Mouse (Mus musculus): ENCODE measurements around the gene Nrp1. TPM values are rescaled to one million over a fixed set of nuclear protein-coding genes. Genes with fewer than 3 reads are reported as not detected.

The Nrp1 gene
- polyA plus RNA-seq, 1 experiment, result 6.0 TPM

GRCm38 (mm10) chr8:128427071-128427470, 68.7 kb downstream of the Nrp1 start:
- 90% methylated on average over 3 of the region's 3 CpGs for WGBS
- TF ChIP-seq POLR2A (IDR thresholded peaks at IDR 0.05; ENCODE audit: borderline replicate concordance, control insufficient read depth, low read depth, low read length) (no peak), CTCF (IDR thresholded peaks at IDR 0.05; ENCODE audit: control insufficient read depth, insufficient read depth, low read length) (no peak)
- no peak overlapping the region for H3K27ac ChIP-seq (ENCODE audit: control insufficient read depth, insufficient read depth, low read depth, low read length, poor library complexity)
- H3K4me1 ChIP-seq (ENCODE audit: control insufficient read depth, insufficient read depth, low read length), result no peaks in the 10 kb centered on the region
- no peak overlapping the region for H3K4me3 ChIP-seq (replicated peaks; ENCODE audit: control insufficient read depth, low read depth, low read length)

GRCm38 (mm10) chr8:128428971-128429370, 70.6 kb downstream of the Nrp1 start:
- WGBS, result 46% methylated on average over 1 of the region's 1 CpGs
- H3K4me1 ChIP-seq (ENCODE audit: control insufficient read depth, insufficient read depth, low read length), result peaks cover 2% of the 10 kb centered on the region; the same call in 1 of the 2 replicates

GRCm38 (mm10) chr8:128431082-128431481, 72.7 kb downstream of the Nrp1 start:
- TF ChIP-seq POLR2A (IDR thresholded peaks at IDR 0.05; ENCODE audit: borderline replicate concordance, control insufficient read depth, low read depth, low read length), result no peak
- no peak for TF ChIP-seq CTCF (IDR thresholded peaks at IDR 0.05; ENCODE audit: control insufficient read depth, insufficient read depth, low read length)
- WGBS, result 41% methylated on average over 1 of the region's 1 CpGs
- Histone ChIP-seq H3K4me3 (replicated peaks; ENCODE audit: control insufficient read depth, low read depth, low read length) (no peak overlapping the region), H3K4me1 (ENCODE audit: control insufficient read depth, insufficient read depth, low read length) (peaks cover 2% of the 10 kb centered on the region; the same call in 1 of the 2 replicates), H3K27ac (ENCODE audit: control insufficient read depth, insufficient read depth, low read depth, low read length, poor library complexity) (no peak overlapping the region)

More at GRCm38 (mm10) chr8:128428971-128429370, 70.6 kb downstream of the Nrp1 start:
- no peak for TF ChIP-seq CTCF (IDR thresholded peaks at IDR 0.05; ENCODE audit: control insufficient read depth, insufficient read depth, low read length)
- no peak for TF ChIP-seq POLR2A (IDR thresholded peaks at IDR 0.05; ENCODE audit: borderline replicate concordance, control insufficient read depth, low read depth, low read length)
- Histone ChIP-seq H3K27ac (ENCODE audit: control insufficient read depth, insufficient read depth, low read depth, low read length, poor library complexity) (no peak overlapping the region), H3K4me3 (replicated peaks; ENCODE audit: control insufficient read depth, low read depth, low read length) (no peak overlapping the region)

- Histone ChIP-seq H3K27ac (ENCODE audit: control insufficient read depth, insufficient read depth, low read depth, low read length, poor library complexity) (no peak overlapping the region), H3K4me1 (ENCODE audit: control insufficient read depth, insufficient read depth, low read length) (peaks cover 2% of the 10 kb centered on the region; the same call in 1 of the 2 replicates), H3K4me3 (replicated peaks; ENCODE audit: control insufficient read depth, low read depth, low read length) (no peak overlapping the region)
- no peak for TF ChIP-seq POLR2A (IDR thresholded peaks at IDR 0.05; ENCODE audit: borderline replicate concordance, control insufficient read depth, low read depth, low read length)
- TF ChIP-seq CTCF (IDR thresholded peaks at IDR 0.05; ENCODE audit: control insufficient read depth, insufficient read depth, low read length), result no peak
- 55% methylated on average over 4 of the region's 4 CpGs for WGBS
Measured at GRCm38 (mm10) chr8:128435749-128436148, 77.3 kb downstream of the Nrp1 start.

GRCm38 (mm10) chr8:128437156-128437825, 78.9 kb downstream of the Nrp1 start:
- TF ChIP-seq POLR2A (IDR thresholded peaks at IDR 0.05; ENCODE audit: borderline replicate concordance, control insufficient read depth, low read depth, low read length) (no peak), CTCF (IDR thresholded peaks at IDR 0.05; ENCODE audit: control insufficient read depth, insufficient read depth, low read length) (no peak)
- Histone ChIP-seq H3K27ac (ENCODE audit: control insufficient read depth, insufficient read depth, low read depth, low read length, poor library complexity) (no peak overlapping the region), H3K4me3 (replicated peaks; ENCODE audit: control insufficient read depth, low read depth, low read length) (no peak overlapping the region), H3K4me1 (ENCODE audit: control insufficient read depth, insufficient read depth, low read length) (peaks cover 2% of the 10 kb centered on the region; the same call in 1 of the 2 replicates)
- 65% methylated on average over 12 of the region's 12 CpGs for whole genome bisulfite sequencing

GRCm38 (mm10) chr8:128441407-128441806, 83.0 kb downstream of the Nrp1 start:
- H3K27ac ChIP-seq (ENCODE audit: control insufficient read depth, insufficient read depth, low read depth, low read length, poor library complexity), result no peak overlapping the region
- TF ChIP-seq CTCF (IDR thresholded peaks at IDR 0.05; ENCODE audit: control insufficient read depth, insufficient read depth, low read length), result no peak
- no peak for TF ChIP-seq POLR2A (IDR thresholded peaks at IDR 0.05; ENCODE audit: borderline replicate concordance, control insufficient read depth, low read depth, low read length)
- no peak overlapping the region for H3K4me3 ChIP-seq (replicated peaks; ENCODE audit: control insufficient read depth, low read depth, low read length)
- 88% methylated on average over 1 of the region's 1 CpGs for WGBS
- H3K4me1 ChIP-seq (ENCODE audit: control insufficient read depth, insufficient read depth, low read length), result no peaks in the 10 kb centered on the region

- no peak overlapping the region for H3K4me3 ChIP-seq (replicated peaks; ENCODE audit: control insufficient read depth, low read depth, low read length)
- WGBS, result 69% methylated on average over 4 of the region's 4 CpGs
- TF ChIP-seq CTCF (IDR thresholded peaks at IDR 0.05; ENCODE audit: control insufficient read depth, insufficient read depth, low read length) (no peak), POLR2A (IDR thresholded peaks at IDR 0.05; ENCODE audit: borderline replicate concordance, control insufficient read depth, low read depth, low read length) (no peak)
- H3K27ac ChIP-seq (ENCODE audit: control insufficient read depth, insufficient read depth, low read depth, low read length, poor library complexity), result no peak overlapping the region
- H3K4me1 ChIP-seq (ENCODE audit: control insufficient read depth, insufficient read depth, low read length), result no peaks in the 10 kb centered on the region; the same call in 1 of the 2 replicates
Measured at GRCm38 (mm10) chr8:128445596-128445995, 87.2 kb downstream of the Nrp1 start.

- peaks cover 1% of the 10 kb centered on the region; the same call in 1 of the 2 replicates for H3K4me1 ChIP-seq (ENCODE audit: control insufficient read depth, insufficient read depth, low read length)
- no peak overlapping the region for H3K4me3 ChIP-seq (replicated peaks; ENCODE audit: control insufficient read depth, low read depth, low read length)
- TF ChIP-seq POLR2A (IDR thresholded peaks at IDR 0.05; ENCODE audit: borderline replicate concordance, control insufficient read depth, low read depth, low read length), result no peak
- no peak for TF ChIP-seq CTCF (IDR thresholded peaks at IDR 0.05; ENCODE audit: control insufficient read depth, insufficient read depth, low read length)
- 78% methylated on average over 3 of the region's 3 CpGs for WGBS
- no peak overlapping the region for H3K27ac ChIP-seq (ENCODE audit: control insufficient read depth, insufficient read depth, low read depth, low read length, poor library complexity)
Measured at GRCm38 (mm10) chr8:128446636-128447035, 88.2 kb downstream of the Nrp1 start.
